Mouse (Mus musculus): ENCODE results near the gene Ell.

Gene Ell

DNA sequence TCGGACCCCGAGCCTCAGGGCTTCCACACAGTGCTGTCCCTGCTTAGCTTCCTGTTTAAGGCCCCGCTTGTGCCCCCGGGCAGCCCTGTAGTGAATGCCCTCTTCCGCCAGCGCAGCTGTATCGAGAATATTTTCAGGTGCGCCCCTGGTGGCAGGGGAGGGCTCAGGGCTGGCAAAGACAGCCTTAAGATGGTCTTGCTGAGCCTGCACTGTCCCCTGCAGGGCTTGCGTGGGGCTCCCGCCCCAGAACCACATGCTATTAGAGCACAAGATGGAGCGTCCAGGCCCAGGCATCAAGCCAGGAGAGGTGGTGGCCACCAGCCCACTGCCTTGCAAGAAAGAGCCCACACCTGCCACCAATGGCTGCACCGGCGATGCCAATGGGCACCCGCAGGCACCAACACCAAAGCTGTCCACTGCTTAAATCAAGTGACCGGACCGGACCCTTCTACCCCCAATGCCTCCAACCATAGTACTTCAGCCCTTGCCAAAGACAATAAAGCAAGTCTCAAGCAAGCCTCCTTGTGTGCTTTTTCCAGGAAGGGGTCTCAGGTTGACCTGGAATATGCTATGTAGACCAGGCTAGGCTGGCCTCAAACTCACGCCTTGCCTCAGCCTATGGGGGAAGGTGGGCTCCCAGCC lies 57.6 kb downstream of the Ell start:
- DNase-seq (ENCODE audit: low read depth in 1 of 2, low spot score in 2 of 2) = no peak

DNA sequence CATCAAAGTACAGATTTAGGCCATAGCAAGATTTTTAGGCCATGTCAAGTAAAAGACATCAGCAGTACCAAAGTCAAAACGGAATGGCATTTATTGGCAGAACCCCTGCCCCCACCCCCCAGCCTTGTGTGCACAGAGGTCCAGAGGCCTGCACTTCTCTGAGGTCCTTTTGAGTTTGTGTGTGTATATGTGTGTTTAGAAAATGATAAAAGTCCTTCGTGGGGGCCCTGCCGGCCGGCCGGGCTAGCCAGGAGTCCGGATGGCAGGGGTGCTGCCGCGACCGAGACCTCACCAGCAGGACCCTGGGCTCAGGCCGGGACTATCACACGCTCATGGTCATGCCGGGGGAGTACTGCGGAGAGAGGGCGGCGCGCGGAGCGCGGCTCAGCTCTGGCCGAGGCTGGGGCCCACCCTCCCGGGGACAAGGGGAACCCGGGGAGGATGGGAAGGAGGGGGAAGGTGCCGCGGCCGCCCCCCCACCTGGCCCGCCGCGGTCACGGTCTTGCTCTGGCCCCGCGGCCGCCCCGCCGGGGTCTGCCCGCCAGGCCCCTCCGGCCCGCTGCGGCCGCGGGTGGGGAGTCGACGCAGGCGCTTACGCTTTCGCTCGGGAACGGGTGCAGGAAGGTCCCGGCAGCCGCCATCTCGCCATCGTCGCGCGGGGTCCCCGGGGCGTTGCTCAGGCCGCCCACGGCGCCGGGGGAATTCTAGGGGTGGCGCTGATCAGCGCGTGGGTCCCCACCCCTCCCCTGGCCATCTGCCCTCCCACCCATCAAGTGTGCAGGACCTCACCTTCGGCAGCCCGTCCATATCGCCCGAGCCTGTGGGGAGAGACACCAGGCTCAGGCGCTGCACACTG lies 58.4 kb downstream of the Ell start:
- DNase-seq (ENCODE audit: low read depth in 1 of 2, low spot score in 2 of 2) = no peak

DNA sequence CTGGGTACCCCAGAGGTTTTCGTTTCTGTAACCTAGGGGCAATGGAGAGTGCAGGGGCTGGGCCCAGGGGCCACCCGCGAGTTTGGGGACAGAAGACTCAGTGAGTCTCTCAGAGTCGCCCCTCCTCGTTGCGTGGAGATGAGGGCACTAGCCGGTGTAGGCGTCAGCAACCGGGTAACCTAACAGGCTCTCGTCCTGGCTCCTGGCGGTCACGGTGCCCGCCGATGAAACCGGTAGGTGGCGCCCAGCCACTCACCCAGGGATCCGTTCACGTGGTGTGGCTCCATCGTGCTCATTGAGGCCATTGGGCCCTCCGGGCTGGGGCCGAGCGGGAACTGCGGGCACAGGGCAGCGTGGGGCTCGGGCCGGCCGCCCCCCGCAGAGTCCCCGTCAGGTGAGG lies 59.0 kb downstream of the Ell start:
- no peak for DNase-seq (ENCODE audit: low read depth in 1 of 2, low spot score in 2 of 2)

DNA sequence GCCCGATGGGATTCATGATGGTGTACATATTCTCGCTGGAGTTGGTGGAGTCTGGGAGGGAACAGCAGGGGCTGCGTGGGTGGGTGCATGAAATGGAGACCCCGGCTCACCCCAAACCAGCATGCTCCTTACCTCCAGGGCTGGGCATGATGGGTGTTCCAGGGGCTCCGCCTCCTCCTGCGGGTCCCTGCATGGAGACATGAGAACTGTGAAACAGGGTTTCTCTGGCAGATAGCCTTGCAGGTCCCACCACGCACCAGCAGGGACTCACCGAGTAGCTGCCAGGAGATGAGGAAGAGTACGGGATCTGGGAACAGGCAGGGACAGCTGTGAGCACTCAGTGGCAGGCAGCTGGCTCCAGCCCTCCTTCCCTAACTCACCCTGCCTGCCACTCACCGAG lies 59.5 kb downstream of the Ell start:
- DNase-seq (ENCODE audit: low read depth in 1 of 2, low spot score in 2 of 2) = no peak

DNA sequence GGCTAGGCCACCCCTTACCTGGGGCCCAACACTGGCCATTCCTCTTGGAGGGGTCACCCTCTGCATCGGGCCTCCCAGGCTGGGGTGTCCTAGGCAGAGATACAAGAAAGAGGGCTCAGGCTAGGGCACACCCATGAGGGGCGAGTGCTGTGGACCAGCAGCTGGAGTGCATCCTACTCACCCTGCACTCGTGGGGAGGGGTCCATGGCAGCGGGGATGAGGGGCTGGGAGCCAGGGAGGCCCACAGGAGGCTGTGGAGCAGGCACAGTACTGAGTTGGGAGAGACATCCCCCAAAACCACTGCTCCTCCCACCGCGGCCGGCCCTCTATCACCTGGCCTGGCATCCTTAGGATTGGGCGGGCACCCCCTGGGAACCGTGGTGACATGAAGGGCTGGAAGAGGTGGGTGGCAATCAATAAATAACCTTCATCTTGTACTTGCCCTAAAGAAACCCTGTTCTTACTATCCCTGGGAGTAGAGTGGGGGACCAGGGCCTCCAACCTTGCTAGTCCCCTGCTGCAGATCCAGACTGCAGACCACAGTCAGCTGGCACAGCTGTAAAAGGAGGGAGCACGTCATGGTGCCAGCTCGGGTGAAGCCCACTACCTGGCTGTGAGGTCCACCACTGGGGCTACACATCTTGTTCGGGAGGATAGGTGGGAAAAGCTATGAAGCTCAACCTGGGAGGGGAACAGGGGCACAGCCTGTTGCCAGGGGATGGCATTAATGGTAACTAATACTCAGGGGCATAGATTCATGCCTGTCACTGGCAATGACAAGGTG lies 60.4 kb downstream of the Ell start:
- no peak for DNase-seq (ENCODE audit: low read depth in 1 of 2, low spot score in 2 of 2)

DNA sequence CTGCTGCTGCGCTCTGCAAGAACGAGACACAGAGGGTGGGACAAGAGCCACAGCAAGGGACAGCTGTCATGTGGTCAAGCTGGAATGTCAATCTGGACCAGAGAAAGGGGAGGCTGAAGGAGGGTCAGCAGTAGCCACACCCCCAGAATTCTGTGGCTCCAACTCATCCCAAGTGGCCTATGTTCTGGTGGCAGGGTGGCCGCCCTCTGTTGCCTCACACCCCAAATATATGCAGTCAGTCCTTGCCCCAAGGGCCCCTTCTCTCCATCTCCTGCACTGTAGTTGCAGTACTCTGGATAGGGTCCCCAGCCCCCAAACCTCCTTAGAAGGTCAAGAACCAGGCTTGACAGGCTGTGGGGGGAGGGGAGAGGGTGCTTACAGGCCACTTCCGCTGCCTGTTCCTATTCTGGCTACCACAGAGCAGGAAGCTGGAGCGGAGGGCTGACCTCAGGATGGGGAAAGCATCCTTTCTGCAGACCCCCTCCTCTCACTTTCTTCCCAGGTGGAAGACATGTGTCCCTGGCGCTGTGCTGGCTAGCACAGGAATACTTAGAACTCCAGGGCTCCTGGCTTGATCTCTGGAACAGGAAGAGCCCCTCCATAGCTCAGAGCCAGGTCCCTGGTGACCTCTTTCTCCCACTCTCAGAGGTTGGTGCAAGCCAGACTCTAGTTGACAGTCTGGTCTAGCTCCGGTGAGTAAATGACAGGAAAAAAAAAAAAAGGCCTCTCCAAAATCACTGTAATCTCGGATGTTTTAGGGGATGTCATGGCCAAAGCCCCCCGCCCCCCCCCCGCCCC lies 61.4 kb downstream of the Ell start:
- no peak for DNase-seq (ENCODE audit: low read depth in 1 of 2, low spot score in 2 of 2)

DNA sequence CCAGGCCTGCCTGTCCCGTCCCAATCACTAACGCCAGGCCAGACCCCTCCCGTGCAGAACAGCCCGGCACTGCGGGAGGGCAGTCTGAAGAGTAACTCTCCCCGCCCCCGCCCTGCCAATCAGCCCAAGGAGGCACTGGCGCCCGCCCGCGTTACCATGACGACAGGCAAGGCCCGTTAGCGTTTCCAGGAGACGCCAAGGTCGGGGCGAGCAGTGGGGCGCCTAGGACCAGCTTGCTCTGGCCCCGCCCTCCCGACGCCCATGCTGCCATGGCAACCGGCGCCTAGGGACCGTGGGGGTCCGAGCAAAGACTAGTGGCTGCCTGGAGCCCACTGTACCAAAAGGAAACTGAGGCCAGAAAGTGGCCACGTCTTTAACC lies 62.0 kb downstream of the Ell start:
- DNase-seq (ENCODE audit: low read depth in 1 of 2, low spot score in 2 of 2) = peak in 1 of 2 experiments; percentile 50

DNA sequence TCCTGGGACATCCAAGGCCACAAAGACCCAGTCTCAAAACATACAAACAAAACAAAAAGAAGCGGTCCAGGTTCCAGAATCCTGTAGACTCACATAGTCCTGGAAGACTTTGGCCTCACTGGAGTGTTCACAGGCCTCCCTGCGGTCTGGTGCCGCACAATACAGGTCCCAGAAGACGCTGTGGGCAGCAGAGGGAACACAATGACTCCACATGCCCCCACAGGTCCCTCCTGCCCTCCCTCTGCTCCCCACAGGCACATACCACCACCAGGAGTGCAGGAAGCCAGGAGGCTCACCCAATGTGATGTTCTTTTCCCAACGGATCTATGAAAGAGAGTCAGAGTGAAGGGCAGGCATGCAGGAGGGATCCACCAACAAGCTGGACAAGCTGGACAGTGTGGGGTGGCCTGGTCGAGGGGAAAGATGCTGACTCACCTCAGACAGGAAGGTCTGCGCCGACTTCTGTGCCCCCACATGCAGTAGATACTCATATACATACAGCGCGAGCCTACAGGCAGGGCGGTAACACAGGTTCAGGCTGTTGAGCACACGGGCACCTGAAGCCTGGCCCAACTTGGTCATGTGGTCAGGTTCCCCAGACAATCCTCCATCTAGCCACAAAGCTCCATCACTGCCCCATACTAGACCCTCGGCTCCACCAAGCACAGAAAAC lies 63.0 kb downstream of the Ell start:
- DNase-seq (ENCODE audit: low read depth in 1 of 2, low spot score in 2 of 2) = no peak

DNA sequence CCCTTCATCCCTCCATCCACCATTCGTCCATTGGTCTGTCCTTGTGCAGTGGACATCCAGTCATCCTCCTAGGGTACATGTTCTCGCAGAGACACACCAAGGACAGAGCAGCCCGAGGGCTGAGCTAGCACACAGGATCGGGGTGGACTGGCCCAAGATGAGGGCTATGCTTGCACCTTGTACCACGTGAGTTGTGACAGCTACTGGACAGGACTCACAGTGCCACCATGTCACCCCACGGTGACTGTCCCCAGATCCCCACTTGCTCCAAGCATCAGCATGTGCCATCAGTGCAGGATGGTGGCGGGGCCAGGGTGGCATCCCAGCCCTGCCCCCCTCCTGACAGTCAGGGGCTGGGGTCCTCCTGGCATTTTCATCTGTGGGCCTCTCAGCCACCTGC lies 65.3 kb downstream of the Ell start:
- no peak for DNase-seq (ENCODE audit: low read depth in 1 of 2, low spot score in 2 of 2)

DNA sequence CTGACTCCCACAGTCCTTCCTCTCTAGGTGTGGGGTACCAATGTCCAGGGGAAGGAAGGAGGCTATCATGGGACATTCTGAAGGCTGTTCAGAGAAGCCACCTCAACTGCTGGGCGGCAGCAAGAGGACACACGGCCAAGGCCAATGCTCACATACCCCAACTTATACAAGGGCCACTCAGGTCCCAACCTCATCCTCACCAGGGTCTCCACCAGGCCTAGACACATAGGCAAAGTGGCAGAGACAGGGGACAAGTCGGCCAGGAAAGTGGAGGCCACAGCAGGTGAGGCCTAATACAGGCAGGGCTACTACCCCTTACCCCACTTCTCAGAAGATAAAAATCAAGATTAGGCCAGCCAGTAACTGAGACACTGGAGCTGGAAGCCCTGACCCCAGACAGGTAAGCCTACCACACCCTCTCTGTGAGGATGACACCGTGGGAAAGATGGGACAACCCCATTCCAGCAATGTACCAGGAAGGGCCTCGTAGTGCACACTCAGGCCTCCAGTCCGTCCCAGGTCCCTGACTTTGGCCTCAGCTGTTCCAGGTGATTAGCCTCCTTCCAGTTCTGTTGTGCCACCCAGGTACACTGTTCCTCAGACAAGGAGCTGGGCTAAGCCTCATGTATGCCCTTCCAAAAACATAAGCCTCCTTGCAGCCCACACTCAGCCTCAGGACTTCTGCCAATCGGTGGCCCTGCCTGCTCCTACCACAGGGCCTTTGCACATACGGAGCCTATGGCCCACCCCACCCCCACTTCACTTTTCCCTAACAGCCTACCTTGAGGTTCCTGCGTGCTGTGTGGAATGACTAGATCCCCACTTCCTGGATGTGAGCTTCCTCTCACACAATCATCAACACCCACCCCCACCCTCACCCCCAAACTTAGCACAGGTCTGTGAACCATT lies 66.9 kb downstream of the Ell start:
- DNase-seq (ENCODE audit: low read depth in 1 of 2, low spot score in 2 of 2) = no peak

DNA sequence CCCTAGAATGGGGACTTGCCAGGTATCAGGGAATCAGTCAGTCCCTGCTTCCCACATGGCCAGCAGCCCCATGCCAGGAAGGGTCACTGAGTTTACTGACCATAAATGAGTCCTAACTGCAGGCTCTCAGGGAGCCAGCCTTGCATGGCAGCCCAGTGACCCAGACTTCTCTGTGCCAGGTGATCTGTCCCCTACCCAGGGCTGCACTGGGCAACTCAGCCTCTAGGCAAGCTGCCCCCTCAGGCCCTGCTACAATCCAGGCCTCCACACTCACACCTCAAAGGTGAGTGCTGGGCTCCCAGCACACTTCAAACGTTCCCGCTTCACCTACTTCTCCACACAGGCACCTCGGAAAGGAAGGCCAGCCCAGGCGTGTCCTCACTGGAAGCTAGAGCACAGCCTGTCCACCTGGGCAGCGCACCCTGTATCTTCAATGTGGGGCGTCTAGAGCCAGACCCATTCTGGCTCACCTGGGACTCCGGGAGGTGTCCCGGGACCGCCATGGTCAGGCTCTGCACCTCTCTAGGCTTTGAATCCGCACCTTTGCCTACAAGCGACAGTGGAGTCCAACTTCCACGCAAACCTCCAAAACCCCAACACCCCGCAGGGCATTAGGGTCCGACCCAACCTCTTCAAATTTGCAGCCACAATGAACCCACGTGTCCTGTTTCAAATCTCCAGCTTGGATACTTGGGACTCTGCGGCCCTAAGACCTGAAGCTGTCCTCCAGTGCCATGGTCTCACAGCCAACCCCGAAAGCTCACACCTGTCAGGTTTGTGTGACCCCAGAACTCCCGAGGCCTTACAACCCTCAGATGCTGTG lies 67.7 kb downstream of the Ell start:
- no peak for DNase-seq (ENCODE audit: low read depth in 1 of 2, low spot score in 2 of 2)

DNA sequence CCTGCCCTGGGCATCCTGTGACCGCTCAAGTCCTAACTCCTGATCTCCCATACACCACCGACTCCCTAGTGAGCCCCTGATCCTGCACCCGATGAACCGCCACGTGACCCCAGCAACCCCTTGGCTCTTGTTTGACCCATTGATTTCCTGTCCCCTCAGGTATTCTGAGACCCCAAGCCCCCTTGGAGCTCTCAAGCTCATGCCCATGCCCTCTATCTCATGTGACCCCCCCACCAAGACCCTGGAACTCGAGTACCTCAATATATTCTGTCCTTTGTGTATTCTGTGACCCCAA lies 68.3 kb downstream of the Ell start:
- no peak for DNase-seq (ENCODE audit: low read depth in 1 of 2, low spot score in 2 of 2)

DNA sequence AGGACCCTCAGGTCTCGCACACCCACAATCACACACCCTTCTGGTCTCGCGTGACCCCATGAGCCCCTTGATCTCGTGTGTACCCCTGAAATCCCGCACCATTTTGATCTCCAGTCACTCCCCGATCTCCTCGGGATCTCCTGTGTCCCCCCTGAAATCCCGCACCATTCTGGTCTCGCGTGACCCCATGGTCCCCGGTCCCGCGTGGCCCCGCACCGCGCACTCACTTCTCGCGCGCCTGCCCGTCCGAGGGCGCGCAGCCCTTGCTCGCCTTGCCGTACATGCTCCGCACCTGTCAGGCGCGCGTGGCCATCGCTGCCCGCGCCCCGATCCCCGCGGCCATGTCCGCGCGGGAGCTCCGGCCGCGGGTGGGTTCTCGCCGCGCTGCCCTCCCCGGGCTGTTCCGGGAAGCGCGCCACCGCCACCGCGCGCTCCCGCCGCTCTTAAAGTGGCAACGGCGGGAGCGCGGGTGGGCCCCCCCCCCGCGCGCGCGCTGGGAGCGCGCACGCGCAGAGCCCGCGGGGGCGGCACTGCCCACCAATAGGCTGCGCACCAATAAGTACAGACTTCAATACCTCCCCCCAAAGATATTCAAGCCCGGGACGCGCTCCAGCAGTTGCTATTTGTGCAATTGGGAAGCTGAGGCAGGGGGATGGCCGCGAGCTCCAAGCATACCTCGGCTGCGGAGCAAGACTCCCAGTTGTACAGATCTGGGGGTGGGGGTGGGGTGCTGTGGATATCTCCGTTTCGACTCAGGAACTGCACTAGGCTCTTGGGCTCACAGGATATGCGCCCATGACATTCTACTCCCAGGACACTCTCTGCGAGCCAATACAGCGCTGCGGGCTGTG lies 68.9 kb downstream of the Ell start:
- DNase-seq (ENCODE audit: low read depth in 1 of 2, low spot score in 2 of 2) = no peak

DNA sequence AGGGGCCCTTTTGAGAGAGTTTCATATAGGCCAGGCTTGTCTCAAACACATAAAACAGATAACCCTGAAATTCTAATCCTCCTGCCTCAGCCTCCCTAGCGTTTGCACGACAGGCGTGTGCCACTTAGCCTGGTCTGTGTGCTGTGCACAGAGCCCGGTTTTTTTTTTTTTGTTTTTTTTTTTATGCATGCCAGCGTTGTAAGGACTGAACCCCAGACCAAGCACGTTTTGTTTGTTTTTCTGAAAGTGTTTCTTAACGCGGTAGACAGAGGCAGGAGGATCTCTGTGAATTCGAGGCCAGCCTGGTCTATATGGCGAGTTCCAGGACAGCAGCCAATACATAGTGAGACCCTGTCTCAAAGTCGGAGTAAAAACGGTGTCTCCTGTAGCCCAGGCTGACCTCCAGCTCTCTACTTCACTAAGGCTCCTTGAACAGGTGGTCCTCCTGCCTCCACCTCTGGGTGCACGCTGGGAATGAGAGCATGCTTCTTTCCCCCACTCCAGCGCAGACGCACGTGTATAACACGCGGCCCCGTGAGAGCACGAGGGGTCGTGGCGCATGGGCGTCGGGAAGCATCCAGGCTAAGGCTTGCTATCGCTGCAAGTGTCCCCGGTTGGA lies 69.6 kb downstream of the Ell start, which contains the start of gene Ssbp4:
Ssbp4 (minus strand) TSS at position 124 of the 619 bp plus-strand sequence.
- no peak for DNase-seq (ENCODE audit: low read depth in 1 of 2, low spot score in 2 of 2)

DNA sequence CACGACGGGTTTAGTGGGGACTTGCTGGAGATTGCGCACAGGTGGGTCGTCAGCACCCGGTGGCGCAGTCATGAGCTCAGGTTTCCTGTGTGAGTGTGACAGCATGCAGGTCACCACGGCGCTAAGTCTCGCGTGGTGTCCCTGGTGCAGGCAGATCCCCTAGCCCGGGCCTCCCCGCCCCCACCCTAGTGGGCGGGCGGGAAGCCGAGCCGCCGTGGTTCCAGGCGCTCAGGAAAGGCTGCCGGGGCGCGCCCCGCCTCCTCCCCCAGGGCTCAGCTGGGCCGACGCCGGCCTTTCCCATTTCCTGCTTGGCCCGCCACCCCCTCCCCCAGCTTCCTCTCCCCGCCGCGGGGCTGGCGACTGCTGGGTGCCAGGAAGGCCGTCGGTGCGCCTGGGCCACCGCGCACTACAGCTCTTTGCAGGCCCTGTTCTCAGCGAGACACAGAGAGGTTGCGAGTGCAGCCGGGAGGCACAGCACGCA lies 70.2 kb downstream of the Ell start:
- peak; percentile 65 to 78 for DNase-seq (ENCODE audit: low read depth in 1 of 2, low spot score in 2 of 2)

DNA sequence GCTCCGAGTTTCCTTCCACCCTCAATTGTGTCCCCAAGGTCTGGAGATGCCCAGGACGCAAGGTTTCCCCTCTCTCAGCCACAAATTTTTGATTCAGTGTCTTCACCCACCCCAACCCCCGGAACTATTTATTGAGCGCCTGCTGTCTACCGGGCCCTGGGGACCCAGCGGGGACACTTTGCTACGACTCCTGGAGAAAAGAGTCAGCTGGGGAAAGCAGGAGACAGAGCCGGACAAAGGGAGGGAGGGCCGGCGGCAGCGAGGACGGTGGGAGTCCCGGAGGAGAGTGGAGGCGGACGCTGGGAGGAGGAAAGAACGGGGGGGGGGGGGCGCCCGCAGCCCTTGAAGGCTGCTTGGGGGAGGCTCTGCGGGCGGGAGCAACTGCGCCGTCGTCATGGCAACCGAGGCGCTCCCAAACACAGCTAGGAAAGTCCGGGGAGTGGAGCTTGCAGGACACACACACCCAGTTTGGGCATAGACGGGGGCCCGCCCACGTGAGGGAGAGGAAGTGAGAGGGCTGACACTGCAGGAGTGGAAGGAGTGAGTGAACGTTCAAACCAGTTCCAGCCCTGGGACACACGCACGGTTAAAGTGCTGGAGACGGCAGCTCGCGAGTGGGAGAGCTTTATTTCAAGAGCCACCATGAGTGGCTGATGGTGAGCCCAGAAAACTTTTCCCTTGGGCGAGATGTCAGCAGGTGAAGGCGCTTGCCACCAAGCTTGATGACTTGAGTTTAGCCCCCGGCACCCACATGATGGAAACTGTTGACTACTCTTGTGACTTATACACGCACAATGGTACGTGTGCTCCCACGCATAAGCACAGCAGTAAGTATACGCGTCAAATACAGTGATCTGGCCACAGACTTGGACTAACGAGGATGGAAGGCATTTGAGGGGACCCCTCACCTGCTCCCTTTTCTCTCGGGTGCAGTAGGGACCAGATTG lies 70.9 kb downstream of the Ell start:
- peak; percentile 90 to 93 for DNase-seq (ENCODE audit: low read depth in 1 of 2, low spot score in 2 of 2)
